Mouse (Mus musculus) ES-Bruce4 (cell line): ENCODE data around the gene Ctc1.
"Not testable (repeated sequence)": the region's sequence is repeated elsewhere in the genome, so short reads cannot be mapped to it uniquely, and the experiment has no call there.

Source experiments
- CTCF ChIP-seq: IDR thresholded peaks from one replicate; pipeline ENCODE4 v1.8.1; 2011; ENCODE audit warnings: low read depth, low read length
- EP300 ChIP-seq: IDR thresholded peaks from 2 replicates; pipeline ENCODE4 v1.6.1; 2011; ENCODE audit warnings: low read depth, low read length; ENCODE audit not compliant: insufficient read depth
- POLR2A ChIP-seq: IDR thresholded peaks from one replicate; pipeline ENCODE4 v1.8.1; 2011; ENCODE audit warnings: low read length; ENCODE audit not compliant: insufficient read depth

DNA sequence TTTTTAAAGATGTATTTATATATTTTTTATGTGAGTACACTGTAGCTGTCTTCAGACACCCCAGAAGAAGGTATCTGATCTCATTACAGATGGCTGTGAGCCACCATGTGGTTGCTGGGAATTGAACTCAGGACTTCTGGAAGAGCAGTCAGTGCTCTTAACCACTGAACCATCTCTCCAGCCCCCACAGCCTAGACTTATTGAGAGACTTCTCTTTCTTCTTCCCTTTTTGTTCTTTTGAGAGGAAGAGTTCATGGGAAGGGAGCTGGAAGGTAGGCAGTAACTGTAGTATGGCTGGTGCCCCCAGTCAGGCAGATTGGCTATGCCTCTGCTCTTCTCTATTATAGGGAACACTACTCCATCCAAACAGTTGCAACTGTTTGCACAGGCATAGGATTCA is 9.1 kb upstream of the Ctc1 start:
- not testable (repeated sequence) for TF ChIP-seq POLR2A, CTCF, EP300
